Mouse (Mus musculus) liver, postnatal 0 days (tissue): Measurements from ENCODE around the gene Gm20388. TPM values are rescaled to one million over a fixed set of nuclear protein-coding genes. Genes with fewer than 3 reads are reported as not detected.
A peak's percentile ranks its signal among the peaks of the same experiment; 100 is the strongest.

Experiments
- ATAC-seq: fragments of 200-750 bp; cut with Nextera tagmentation; 2 replicates; pipeline ENCODE4 v1.8.0; 2017; ENCODE audit warnings: mild to moderate bottlenecking, moderate library complexity
- DNase-seq: peaks from one replicate; pipeline ENCODE4 v3.0.0-alpha.2; 2016
- H3K27ac ChIP-seq: fragments of 300-500 bp; sonication (generic); 2 replicates; pipeline ENCODE4 v1.5.1; 2014; ENCODE audit warnings: antibody characterized with exemption, moderate library complexity, mild to moderate bottlenecking, low read depth
- H3K27me3 ChIP-seq: fragments of 300-500 bp; sonication (generic); 2 replicates; pipeline ENCODE4 v1.6.1; 2014; ENCODE audit warnings: low read length, control low read depth, mixed read lengths; ENCODE audit not compliant: insufficient read depth
- H3K36me3 ChIP-seq: fragments of 300-500 bp; sonication (generic); replicated peaks from 2 replicates; pipeline ENCODE4 v1.6.1; 2014; ENCODE audit warnings: mild to moderate bottlenecking, control low read depth, low read length, moderate library complexity, mixed read lengths; ENCODE audit not compliant: insufficient read depth
- H3K4me1 ChIP-seq: fragments of 300-500 bp; sonication (generic); 2 replicates; pipeline ENCODE4 v1.6.1; 2014; ENCODE audit warnings: antibody characterized with exemption, mild to moderate bottlenecking, control low read depth; ENCODE audit not compliant: insufficient read depth
- H3K4me2 ChIP-seq: fragments of 300-500 bp; sonication (generic); 2 replicates; pipeline ENCODE4 v1.6.1; 2014; ENCODE audit warnings: low read depth, mild to moderate bottlenecking, low read length, moderate library complexity, mixed read lengths
- H3K4me3 ChIP-seq: fragments of 300-500 bp; sonication (generic); 2 replicates; pipeline ENCODE4 v1.5.1; 2014; ENCODE audit warnings: low read depth, low read length
- H3K9ac ChIP-seq: fragments of 300-500 bp; sonication (generic); replicated peaks from 2 replicates; pipeline ENCODE4 v1.6.1; 2014; ENCODE audit warnings: mild to moderate bottlenecking, moderate library complexity
- H3K9me3 ChIP-seq: fragments of 300-500 bp; sonication (generic); 2 replicates; pipeline ENCODE4 v1.6.1; 2016; ENCODE audit warnings: mild to moderate bottlenecking, control low read depth, low read length, mixed read lengths
- CTCF ChIP-seq: sonication (generic); IDR thresholded peaks from 2 replicates; pipeline ENCODE4 v1.5.1; 2016; ENCODE audit warnings: antibody characterized with exemption, low read depth
- EP300 ChIP-seq: IDR thresholded peaks from 2 replicates; pipeline ENCODE4 v1.6.1; 2016; ENCODE audit warnings: antibody characterized with exemption, low read depth, mild to moderate bottlenecking
- WGBS: fragments of 180-500 bp; shearing (Covaris S2); extraction: QIAGEN DNeasy Blood & Tissue Kit; methylation state at CpG from one replicate; pipeline ENCODE4 v1.1.7; 2014; ENCODE audit not compliant: insufficient replicate concordance; 5-methylcytosine and 5-hydroxymethylcytosine counted together
- polyA plus RNA-seq: library from polyadenylated mRNA; unstranded; fragments of >200 nt; fragmentation: Nextera tagmentation; extraction: Ambion mirVana; gene quantifications from 2 replicates; pipeline ENCODE4 v1.2.1, GENCODE M21; 2015

Gene Gm20388
- polyA plus RNA-seq, 1 experiment from 2014 or later, result not detected

- no peak overlapping the region for H3K4me2 ChIP-seq
- TF ChIP-seq EP300 (no peak), CTCF (no peak)
- H3K4me3 ChIP-seq, result no peak overlapping the region
- ATAC-seq, result peak; percentile 81
- peaks cover 4% of the 10 kb centered on the region; the same call in 1 of the 2 replicates for H3K4me1 ChIP-seq
- peak overlapping the region; percentile 50; the same call in 1 of the 2 replicates for H3K27ac ChIP-seq
- H3K27me3 ChIP-seq, result no peaks in the 10 kb centered on the region
- WGBS, result 28% methylated on average over 16 of the region's 18 CpGs
- no peaks in the 10 kb centered on the region for H3K36me3 ChIP-seq
- peak; percentile 86 for DNase-seq
- H3K9ac ChIP-seq, result no peak overlapping the region
- no peaks in the 10 kb centered on the region for H3K9me3 ChIP-seq
Observed at GRCm38 (mm10) chr8:123682073-123682761, 3771.6 kb downstream of the Gm20388 start.

DNA sequence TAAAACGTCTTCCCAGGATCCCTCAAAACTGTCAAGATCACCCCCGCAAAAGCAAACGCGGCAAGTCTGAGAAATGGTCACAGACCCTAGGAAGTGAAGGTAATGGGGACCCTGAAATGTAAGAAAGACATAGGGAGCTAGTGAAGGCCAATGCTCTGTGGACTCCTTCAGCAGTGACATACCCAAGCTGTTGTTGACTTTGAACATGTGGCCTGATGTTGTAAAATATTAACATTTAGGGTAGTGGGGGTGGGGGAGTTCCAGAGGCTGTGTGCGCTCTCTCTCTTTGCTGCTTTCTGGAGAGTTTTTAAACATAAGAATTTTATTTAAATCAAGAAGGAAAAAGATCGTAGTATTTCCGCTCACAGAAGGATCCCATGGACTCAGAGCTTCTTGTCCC is 3772.7 kb downstream of the Gm20388 start:
- Histone ChIP-seq H3K27me3 (no peaks in the 10 kb centered on the region), H3K9me3 (no peaks in the 10 kb centered on the region), H3K4me1 (peaks cover 4% of the 10 kb centered on the region; the same call in 1 of the 2 replicates), H3K4me3 (no peak overlapping the region), H3K9ac (no peak overlapping the region), H3K4me2 (no peak overlapping the region), H3K27ac (peak overlapping the region; percentile 82), H3K36me3 (no peaks in the 10 kb centered on the region)
- 48% methylated on average over 7 of the region's 7 CpGs for WGBS
- DNase-seq (no peak), ATAC-seq (peak; percentile 87)
- TF ChIP-seq CTCF (no peak), EP300 (no peak)

DNA sequence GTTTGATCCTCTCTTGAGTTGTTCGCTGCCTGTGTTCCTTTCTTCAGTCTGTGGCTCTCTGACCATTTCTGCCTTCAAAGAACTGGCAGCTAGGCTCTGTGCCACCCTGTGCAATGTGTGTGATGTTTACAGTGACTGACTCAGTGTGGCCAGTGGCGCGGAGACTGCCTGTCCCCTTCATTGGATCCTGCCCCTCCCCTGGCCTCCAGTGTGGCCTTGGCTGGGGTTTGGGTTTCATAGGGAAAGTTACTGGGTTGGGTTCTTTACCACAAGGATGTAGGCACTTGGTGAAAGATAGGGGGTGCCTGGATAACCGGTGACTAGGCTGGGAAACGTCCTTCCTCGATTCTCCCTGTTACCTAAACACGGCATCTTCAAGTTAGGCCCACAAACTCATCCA is 3774.2 kb downstream of the Gm20388 start:
- TF ChIP-seq EP300, result no peak
- TF ChIP-seq CTCF, result no peak
- H3K4me3 ChIP-seq, result no peak overlapping the region
- no peak overlapping the region for H3K4me2 ChIP-seq
- DNase-seq (no peak), ATAC-seq (no peak)
- 72% methylated on average over 7 of the region's 7 CpGs for WGBS
- no peaks in the 10 kb centered on the region for H3K9me3 ChIP-seq
- H3K36me3 ChIP-seq, result no peaks in the 10 kb centered on the region
- no peak overlapping the region for H3K9ac ChIP-seq
- H3K27me3 ChIP-seq, result no peaks in the 10 kb centered on the region
- no peak overlapping the region for H3K27ac ChIP-seq
- peaks cover 4% of the 10 kb centered on the region; the same call in 1 of the 2 replicates for H3K4me1 ChIP-seq

GRCm38 (mm10) chr8:123685477-123685876 is 3774.8 kb downstream of the Gm20388 start:
- peaks cover 4% of the 10 kb centered on the region; the same call in 1 of the 2 replicates for H3K4me1 ChIP-seq
- WGBS, result 79% methylated on average over 4 of the region's 4 CpGs
- H3K36me3 ChIP-seq, result no peaks in the 10 kb centered on the region
- H3K9ac ChIP-seq, result no peak overlapping the region
- H3K27me3 ChIP-seq, result no peaks in the 10 kb centered on the region
- no peak overlapping the region for H3K4me2 ChIP-seq
- H3K4me3 ChIP-seq, result no peak overlapping the region
- no peak for TF ChIP-seq CTCF
- no peak for TF ChIP-seq EP300
- no peaks in the 10 kb centered on the region for H3K9me3 ChIP-seq
- H3K27ac ChIP-seq, result no peak overlapping the region
- no peak for ATAC-seq
- no peak for DNase-seq

- H3K36me3 ChIP-seq, result no peaks in the 10 kb centered on the region
- no peak overlapping the region for H3K9ac ChIP-seq
- H3K4me1 ChIP-seq, result no peaks in the 10 kb centered on the region
- no peaks in the 10 kb centered on the region for H3K9me3 ChIP-seq
- H3K4me2 ChIP-seq, result no peak overlapping the region
- 0 out of 2 replicates have a peak, but pooled peaks cover 3% of the 10 kb centered on the region for H3K27me3 ChIP-seq
- H3K27ac ChIP-seq, result no peak overlapping the region
- ATAC-seq (no peak), DNase-seq (no peak)
- WGBS, result 53% methylated on average over 4 of the region's 4 CpGs
- TF ChIP-seq EP300 (no peak), CTCF (no peak)
- no peak overlapping the region for H3K4me3 ChIP-seq
Observed at GRCm38 (mm10) chr8:123687826-123688225, 3777.2 kb downstream of the Gm20388 start.

DNA sequence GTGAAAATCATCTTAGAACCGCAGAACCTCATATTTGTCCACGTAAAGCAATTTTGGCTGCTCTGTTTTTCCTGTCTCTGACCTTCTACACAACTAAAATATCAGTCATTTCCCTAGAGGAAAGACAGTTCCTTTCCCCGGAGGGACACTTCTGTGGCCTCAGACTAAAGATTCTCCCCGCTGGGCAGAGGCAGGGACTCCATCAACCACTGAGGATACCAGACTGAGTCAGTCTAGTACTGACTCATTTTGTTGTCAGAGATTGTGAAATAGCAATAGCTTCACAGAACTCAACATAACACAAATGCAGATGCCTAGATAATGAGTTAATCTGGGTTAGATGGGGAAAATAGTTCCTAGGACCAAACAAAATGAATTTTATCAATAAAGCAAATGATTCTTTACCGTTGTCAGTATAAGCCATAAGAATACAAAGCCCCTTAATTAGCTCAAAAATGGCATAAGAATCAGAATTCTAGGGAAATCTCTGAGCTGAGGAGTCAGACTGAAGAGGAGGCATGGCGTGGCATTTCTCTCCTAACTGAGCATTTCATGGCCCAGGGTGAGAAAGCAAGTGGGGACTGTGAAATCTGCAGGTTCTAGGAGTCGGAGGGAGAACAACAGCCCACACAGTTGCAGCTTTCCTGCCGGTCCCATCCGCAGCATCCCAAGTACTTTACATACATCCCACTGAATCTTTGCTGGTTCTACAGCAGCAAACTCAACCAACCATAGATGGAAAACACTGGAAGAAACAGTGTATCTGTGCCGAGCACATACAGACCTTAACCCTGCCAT is 3781.7 kb downstream of the Gm20388 start:
- Histone ChIP-seq H3K27ac (no peak overlapping the region), H3K27me3 (0 out of 2 replicates have a peak, but pooled peaks cover 4% of the 10 kb centered on the region), H3K36me3 (no peaks in the 10 kb centered on the region), H3K4me2 (no peak overlapping the region), H3K4me1 (no peaks in the 10 kb centered on the region), H3K4me3 (no peak overlapping the region), H3K9ac (no peak overlapping the region), H3K9me3 (no peaks in the 10 kb centered on the region)
- DNase-seq (no peak), ATAC-seq (peak; percentile 45; the same call in 1 of the 2 replicates)
- WGBS, result 69% methylated on average over 10 of the region's 10 CpGs
- no peak for TF ChIP-seq EP300
- no peak for TF ChIP-seq CTCF
